Mouse (Mus musculus) left cerebral cortex, adult 9 months (tissue): ENCODE data around the gene Tpd52l2.

Experiments
- DNase-seq, 2 experiments: peaks; one replicate each; pipeline ENCODE4 v3.0.0; 2022; ENCODE audit warnings: low spot score in 2 of 2

Tpd52l2 gene

DNA sequence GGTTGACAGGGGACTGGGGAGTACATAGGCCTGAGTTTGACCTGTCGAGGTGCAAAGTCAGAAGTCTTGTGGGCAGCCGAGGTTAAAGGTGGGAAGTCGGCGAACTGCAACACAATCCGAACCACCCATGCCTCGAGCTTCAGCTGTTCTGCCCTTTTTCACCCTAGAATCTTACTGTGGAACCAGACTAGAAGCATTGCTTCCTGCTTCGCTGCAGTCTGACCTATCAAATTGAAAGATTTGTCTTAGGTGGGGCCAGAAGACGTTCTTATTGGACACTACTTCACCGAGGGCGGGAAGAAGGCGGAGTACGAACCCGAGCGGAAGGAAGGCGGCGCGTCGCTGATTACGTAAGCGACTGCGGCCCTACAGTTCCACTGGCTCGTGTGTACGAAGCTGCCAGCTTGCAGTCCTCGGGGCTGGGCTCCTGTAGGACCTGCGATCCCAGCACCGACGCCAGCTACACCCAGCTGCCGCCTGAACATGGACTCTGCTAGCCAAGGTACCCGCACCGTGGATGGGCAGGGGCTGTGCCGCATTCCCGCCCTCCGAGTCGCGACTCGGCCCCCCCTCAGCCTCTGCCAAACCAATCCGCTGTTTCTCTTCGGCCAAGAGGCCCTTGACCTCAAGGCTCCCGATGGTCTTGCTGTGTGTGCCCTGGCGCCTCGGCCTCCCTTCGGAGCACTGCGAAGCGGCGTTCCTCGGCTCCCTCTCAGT, at the start of gene Tpd52l2:
Gene Tpd52l2 (plus strand): TSS at position 312 of the 717 bp plus-strand sequence.
- DNase-seq: peak; percentile 88 to 94

DNA sequence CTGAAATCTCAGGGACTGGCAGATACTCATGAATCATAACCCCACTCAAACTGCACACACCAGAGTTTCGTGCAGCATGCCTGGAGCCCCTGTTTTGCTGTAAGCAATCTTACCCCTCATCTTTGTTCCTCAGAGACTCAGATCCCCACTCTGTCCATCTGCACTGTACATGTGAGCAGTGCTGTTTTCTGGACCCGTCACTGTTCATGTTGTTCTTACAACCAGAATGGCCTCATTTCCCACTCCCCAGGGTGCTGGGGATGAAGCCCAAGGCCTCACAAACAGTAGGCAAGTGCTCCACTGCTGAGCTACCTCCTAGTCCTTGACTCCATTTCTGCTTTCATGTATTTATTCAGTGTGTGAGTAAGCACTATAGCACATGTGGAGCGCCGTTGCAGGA, 44.8 kb upstream of the Tpd52l2 start:
- no peak for DNase-seq

DNA sequence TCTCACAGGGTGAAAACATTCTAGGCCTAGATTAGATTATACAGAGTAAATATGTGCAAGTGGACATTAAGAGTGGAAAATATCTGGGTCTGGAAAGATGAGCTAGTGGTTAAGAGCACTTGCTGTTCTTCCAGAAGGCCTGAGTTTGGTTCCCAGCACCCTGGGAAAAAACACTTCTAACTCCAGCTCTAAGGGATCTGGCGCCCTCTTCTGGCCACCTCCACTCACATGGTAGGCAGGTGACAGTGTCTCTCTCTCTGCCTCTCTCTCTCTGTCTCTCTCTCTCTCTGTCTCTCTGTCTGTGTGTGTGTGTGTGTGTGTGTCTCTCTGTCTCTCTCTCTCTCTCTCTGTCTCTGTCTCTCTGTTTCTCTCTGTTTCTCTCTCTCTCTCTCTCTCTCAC, 43.7 kb upstream of the Tpd52l2 start:
- DNase-seq: no peak

DNA sequence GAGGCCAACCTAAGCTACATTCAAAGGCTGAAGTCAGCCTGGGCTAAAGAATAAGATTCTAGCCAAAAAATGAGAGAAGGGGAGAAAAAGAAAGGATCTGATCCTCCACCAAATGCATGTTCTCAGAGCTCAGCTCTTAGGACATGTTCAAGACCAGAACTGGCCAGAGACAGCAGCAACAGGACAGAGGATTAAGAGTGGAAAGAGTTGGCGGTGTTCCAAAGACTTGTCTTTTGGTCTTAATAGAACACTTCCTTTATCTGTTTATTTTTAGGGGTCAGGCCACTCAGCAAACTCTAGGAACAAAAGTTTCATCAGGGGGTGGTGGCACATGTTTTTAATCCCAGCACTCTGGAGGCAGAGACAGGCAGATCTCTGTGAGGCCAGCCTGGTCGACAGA, 41.0 kb upstream of the Tpd52l2 start:
- no peak for DNase-seq

DNA sequence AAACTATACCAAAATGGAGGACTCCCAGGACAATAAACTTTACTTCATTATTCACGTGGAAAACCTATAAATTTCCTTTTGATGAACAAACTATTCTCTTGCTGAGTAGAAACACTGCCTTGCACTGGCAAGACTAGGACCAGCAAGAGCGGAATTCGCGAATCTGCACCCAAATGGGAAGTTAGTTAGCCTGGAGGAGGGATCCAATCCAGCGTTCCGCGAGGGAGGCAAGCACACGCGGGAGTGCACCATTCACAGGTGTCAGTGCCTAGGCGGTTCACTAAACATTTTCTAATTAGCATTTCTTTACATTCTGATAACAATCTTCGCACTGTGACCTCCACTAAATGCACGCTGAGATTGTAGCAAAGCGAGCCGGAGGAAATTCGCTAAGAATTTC, 39.1 kb upstream of the Tpd52l2 start:
- peak in 1 of 2 experiments; percentile 28 for DNase-seq

DNA sequence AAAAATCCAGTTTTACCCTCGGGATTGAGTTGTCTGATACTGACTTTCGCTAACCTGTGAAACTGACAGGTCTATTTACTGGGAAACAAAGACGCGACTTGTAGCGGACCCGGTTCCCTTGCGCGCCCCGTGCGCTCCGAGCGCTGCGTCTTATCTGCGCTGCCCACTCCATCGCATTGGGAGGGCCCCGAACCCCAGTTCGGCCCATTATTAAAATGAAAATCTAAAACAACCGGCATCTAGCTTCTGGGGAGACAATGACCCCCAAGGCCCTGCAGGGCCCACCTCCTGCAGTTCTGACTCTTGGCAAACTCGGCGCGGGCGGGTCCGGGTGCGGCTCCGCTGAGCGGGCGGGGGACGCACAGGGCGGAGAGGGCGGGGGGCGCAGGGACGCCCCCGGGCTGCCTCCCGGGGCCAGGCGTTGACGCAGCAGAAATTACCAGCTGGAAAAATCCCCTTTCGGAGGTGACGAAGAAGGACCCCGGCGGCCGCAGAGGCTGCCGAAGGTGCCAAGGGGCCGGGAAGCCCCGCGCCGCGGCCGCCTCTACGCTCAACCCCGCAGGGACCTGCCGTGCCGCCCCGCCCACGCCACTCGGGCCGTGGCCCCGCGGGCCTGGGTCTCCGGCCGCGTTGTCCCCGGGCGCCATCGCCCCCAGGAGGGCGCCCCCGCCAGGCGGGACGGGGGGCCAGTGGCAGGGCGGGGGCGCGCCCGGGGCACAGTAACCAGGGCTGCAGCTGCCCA, 38.4 kb upstream of the Tpd52l2 start:
- no peak for DNase-seq

DNA sequence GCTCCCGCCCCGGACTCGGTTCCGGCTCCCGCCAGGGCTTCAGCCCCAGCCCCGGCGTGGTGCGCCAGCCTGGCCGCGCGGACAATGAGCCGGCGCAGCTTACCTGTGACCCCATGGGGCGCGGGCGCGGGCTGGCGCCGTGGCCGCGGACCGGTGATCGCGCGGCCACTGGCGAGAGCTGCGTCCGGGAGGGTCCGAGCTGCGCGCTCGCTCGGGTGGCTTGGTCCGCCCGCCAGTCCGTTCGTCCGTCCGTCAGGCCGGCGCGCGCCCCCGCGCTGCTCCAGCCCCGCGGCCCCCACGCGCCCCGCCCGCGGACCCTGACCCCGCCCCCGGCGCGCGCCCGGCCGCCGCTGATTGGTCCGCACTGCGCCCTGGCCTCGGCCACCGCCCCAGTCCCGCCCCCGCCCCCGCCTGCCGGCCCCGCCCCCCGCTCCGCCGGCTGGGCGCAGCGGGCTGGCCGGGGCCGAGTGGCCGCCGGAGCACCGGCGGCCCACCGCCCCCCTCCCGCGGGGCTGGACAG, 37.7 kb upstream of the Tpd52l2 start, which contains the start of gene Zbtb46:
Gene Zbtb46 (minus strand): TSS at position 274 of the 520 bp plus-strand sequence.
- peak in 1 of 2 experiments; percentile 48 for DNase-seq

DNA sequence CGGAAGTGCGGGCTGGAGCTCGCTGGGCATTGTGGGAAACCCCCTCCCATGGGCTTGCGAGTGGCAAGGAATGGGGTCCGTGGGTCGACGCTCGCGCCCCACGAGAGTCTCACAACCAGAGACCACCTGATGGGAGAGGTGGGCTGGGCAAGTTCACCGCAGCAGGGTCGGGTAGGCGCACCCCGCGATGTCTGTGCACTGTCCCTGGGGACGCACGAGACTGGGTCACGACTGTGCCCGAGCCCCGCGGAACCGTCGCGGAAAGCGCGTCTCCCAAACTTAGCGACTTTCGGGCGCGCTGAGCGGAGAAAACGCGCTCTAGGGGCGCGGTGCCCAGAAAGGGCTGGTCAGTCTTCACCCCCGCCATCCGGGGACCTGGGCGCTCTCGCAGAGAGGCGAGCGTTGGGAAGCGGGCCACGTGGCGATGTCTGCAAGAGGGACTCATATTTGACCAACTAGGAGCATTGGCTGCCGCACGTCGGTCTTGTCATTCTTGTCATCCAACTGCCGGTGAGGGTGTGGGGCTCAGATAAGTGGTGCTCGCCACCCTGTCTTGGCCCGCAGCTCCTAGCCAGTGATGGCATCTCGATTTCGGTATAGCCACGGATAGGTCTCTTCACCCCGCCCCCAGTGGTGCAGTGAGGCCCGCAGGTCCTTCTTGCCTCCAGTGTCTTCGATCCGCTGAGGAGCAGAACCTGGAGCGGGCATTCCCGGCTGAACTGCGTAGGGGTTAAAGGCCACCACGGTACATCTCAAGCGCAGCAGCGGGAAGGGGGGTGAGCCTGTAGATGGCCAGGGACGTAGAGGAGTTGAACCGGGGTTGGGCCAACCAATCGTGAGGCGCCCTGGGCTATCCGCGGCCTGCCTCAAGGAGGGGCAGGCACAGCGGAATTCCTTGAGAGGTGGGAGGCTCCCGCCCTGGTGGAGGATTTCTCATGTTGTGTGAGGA, 37.0 kb upstream of the Tpd52l2 start:
- peak in 1 of 2 experiments; percentile 29 for DNase-seq

DNA sequence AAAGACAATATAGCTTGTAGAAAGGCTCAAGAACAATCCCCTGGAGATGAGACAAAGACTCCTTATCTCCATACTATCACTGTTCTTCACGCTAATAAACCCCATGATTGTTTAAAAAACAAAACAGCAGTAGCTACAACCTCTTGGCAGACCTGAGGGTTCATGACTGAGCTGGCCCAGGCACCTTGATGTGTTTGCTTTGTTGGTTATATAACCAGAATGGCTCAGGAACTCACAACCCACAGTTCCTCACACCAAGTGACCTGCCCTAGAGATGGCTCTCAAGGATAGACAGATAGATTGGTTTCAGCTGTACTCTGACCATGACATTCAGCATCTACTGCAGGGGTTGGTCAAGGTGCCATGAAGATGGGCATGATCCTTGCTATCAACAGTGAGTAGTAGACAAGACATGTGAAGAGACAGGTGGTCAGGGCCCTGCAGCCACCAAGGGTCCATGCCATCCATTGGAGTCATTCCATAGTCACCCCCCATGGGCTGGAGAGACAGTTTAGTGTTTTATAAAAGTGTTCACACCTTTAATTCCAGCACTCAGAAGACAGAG, 35.3 kb upstream of the Tpd52l2 start:
- DNase-seq: no peak

DNA sequence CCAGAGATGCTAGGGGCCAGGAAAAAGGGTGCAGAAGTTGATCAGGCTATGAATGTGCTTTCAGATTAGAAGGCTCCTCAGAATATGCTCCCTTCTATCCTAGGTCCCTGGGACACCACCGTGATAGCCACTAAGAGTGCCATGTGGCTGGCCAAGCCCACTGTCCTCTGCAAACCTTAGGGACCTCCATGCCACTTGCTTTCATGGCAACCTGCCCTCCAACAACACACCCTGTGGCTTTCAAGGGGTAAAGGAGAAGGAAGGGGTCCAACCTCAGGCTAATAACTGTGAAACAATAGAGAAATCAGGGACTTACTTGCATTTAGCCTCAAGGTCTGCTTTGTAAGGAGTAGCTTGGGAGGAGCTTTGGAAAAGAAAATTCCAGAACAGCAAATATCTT, 34.3 kb upstream of the Tpd52l2 start:
- DNase-seq: no peak

DNA sequence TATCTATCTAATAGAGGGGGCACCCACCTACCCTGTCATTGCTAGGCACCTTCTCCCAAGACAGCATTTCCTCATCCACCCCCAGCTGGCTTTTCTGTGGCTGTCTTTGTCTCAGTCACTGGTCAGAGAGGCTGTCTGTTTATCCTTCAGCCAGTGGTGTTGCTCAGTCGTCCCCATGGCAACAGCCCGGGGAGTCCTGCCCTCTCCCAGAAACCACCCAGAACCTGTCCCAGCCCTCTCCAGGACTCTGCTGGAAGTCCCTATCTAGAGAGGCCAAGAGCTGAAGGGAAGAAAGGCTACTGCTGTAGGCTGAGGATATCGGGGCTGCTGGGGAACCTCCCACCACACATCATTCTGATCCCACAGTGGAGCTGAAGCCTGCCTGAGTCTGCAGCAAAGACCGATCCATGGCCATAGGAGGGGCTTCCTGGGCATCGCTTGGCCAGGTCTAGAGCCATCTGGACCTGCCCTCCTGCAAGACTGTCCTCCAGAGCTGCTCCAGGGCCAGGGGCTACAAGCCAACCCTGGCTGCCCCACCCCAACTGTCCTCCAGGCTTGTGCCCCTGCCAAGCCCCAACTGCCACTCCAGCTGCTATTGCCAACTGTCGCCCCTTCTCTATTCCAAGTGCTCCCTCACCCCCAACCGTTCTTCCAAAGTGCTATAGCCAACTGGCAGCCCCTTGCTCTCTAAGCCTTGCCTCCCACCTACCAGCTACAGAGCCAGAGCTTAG, 33.8 kb upstream of the Tpd52l2 start:
- DNase-seq: peak in 1 of 2 experiments; percentile 46

DNA sequence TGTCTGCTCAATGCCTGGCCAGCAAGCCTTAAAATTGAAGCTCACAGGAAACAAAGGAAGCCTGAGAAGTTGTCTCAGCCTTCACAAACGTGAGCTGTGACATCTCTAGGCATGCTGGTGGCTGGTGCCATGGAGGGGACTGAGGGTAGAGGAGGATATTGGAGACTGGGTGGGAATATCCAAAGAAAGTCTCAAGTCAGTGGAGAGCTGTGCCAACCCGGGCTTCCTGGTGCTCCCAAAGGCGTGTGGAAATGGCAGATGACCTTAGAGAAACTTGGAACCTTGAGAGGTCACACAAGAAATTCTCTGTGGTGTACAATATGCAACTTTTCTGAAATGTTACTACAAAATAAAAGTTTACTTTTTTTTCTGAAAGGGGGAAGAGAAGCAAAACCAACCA, 31.5 kb upstream of the Tpd52l2 start:
- DNase-seq: no peak

DNA sequence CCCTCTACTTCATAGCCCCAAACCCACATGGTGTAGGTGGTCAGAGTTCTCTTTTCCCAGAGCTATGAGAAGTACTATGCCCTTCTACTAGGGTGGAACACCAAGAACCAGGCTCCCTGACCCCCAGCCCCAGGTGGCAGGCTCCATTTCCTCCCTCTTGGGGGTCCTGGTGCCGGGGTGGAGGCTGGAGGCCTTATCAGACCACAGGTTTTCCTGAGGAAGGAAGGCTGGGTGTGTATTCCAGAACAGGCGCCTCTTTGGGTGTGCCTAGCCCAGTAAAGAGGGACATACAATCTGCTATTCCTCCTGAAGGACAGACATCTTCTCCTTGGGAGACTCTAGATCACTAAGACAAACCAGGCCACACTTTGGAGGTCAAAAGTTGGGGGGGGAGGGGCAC, 26.7 kb upstream of the Tpd52l2 start:
- DNase-seq: no peak

DNA sequence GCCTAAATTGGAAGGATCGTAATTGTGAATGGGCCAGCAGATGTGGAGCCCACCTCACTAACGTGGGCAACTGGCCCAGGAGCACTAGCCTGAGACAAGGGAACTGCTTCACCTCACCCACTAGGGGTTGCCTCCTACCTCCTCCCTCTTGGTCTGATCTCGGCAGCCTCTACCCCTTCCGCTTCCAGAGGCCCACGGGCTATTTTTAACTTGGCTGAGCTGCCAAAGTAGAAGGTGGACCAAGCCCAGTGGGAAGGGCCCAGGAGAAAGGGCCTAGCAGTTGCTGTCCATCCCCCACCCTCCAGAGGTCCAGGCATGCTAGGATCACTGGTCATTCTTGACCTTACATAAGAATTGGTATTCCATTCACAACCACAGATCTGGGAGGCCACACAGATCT, 25.7 kb upstream of the Tpd52l2 start:
- no peak for DNase-seq

DNA sequence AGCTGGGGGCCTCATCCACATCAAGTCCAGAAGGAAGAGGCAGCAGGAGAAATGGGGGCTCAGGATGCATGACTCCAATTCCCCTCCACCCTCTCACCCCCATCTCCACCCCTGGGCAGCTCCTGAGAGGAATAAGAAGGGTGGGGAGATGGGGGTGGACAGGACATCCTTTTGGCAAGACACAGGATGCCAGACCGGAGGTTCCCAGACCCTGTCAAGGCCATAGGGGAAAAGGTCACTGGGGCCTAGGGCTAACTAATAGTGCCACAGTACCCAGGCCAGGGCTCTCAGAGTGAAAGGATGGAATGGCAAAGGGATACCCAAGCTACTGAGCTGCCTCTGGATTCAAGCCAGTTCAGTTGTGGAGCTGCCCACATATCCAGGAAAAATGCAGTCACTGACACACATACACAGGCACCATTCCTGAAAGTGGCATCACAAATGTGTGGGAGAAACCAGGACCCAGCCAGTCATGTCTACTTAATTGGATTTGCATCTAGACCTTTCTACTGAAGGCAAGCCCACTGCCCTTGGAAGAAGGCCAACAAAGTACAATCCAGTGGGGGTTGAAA, 24.6 kb upstream of the Tpd52l2 start:
- no peak for DNase-seq

DNA sequence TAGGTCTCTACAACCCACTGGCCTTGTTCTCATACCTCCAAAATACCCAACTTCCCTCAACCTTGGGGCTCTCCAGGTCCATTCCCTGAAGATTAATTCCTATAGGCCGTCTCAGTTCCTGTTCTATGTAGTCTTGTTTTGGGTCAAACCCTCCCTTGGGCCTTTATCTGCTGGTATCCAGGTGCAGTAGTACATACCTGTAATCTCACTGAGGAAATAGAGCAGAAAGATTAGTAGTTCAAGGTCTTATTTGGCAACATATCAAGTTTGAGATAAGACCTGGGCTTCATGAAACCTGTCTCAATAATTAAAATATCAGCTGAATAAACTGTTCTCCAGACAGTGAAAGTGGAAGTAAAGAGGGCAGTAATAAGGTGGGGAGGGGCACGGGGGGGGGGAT, 13.8 kb upstream of the Tpd52l2 start:
- no peak for DNase-seq

DNA sequence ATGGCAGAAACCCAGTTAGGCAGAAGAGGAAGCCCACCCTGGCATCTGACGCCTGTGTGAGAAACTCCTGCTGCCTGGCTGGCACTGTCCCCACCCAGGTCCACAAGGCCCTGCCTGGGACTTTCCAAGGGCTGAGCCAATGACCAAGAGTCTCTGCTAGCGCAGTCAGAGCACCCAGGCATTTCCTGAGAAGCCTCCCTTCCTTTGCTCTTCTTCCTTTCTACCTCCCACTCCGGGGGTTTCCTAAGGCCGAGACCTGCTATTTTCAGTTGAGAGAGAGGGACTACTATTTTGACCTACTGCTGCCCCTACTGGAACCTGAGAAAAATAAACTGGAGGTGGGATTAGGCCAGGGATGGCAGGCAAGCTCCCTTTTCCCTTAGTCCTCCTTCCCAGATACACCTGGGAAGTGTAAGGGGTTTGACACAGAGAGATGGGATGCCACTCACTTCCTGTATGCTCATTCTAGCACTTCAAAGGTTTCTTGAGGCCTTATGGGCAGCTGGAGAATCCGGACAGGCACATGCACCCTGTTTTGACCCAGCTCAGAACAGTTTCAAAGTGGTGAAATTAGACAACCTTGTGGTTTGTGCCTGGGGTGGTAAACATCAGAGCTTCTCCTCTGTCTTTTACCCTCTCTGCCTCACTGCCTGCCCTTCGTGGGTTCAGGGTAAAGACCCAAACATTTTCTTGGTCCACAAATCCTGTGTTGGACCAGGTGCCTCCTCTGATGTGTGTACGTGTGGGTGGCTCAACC, 13.2 kb upstream of the Tpd52l2 start:
- DNase-seq: no peak

DNA sequence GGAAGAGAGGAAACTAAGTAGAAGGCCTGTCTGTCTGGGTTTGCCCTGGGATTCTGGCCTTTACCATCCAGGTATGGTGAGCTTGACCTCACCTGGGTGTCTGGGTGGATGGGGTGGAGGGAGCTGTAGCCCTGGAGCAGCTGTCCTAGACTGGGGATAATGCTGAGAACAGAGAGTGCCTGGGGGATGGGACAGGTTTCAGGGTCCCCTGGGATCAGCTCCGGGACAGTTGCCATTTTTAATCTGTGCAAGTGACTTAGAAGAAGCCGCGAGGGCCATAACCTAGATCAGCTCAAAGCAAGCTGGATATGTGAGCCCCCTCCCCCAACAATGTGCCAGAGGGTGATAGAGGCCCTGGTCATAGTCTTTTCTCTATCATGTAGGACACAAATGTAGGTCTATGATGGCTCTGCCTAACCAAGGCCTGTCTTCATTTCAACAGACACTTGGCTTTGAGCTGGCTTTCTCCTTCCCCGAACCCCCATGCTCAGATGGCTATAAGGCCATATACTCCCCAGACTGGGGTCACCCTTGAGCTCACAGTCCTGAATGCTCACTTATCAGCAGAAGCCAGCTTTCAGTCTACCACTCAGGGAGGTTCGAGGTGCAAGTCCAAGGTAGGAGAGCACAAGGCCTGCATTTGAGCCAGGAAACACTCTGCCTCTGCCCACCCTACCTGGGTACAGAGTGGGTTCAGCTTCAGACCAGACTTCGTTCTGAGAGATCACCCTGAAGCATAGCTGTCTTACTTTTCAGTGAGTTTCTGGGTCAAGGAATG, 12.3 kb upstream of the Tpd52l2 start:
- no peak for DNase-seq

DNA sequence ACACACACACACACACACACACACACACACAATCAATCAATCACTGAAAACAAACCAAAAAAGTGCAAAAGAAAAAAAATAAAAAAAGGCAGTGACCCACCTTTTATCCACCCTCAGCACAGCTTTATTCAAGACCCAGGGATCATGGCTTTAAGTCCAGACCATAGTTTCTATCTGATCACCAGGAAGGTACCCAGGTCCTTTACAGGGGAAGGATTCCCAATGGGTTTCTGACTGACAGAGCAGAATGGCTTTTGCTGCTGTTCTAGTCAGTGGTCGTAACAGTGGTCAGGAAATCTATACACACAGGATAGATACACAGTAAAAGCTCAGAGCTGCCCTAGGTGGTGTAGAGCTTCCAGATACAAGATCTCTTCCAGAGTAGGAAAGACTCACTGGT, 11.2 kb upstream of the Tpd52l2 start:
- no peak for DNase-seq
